Mouse (Mus musculus): ENCODE results near the gene Iqsec1. TPM values are rescaled to one million over a fixed set of nuclear protein-coding genes. Genes with fewer than 3 reads are reported as not detected.

Iqsec1 gene
- total and polyA plus RNA-seq, 3 experiments = 17.0 to 90.4 (median 83.5) TPM

DNA sequence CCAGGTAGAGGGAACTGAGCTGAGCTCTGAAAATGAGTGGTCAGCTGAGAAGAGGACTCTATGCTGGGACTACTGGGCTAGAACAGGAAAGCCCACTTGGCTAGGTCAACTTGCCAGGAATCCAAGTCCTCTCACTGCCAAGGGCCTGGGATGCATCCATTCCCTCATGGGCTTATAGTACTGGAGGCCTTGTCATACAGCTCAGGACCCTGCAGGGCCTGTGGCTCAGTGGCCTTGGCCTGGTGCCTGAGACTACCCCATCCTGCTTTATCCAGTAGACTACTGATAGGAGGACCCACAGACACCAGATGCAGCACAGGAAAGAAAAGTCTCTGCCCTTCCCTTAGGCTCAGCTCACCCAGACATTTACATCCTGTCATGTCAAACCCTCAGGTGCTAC, 190.3 kb downstream of the Iqsec1 start:
- DNase-seq (ENCODE audit: extremely low read depth) = no peak
- in situ Hi-C loops (cut with MboI; ENCODE audit: low pct_ligation_motif_present, low pct_unique_long_range_greater_than_20kb, low sequenced_read_pairs) = no loop called here

GRCm38 (mm10) chr6:90796902-90797596, 191.4 kb downstream of the Iqsec1 start:
- DNase-seq (ENCODE audit: extremely low read depth) = no peak
- peaks cover 2% of the 10 kb centered on the region for H3K9me3 ChIP-seq (replicated peaks; ENCODE audit: low read length)
- in situ Hi-C loops (cut with MboI; ENCODE audit: low pct_ligation_motif_present, low pct_unique_long_range_greater_than_20kb, low sequenced_read_pairs) (no loop called here), dilution Hi-C loops (cut with MboI; ENCODE audit: extremely low pct_ligation_motif_present, extremely low pct_unique_long_range_greater_than_20kb, low sequenced_read_pairs) (no loop called here)
- no peak overlapping the region for H3K4me2 ChIP-seq (ENCODE audit: insufficient read depth, low read depth, poor library complexity, severe bottlenecking)
- TF ChIP-seq SMC3 (IDR thresholded peaks at IDR 0.05; ENCODE audit: low read depth, low read length) = peak; percentile 31; the same call in 1 of the 2 replicates
- TF ChIP-seq CTCF (conservative IDR thresholded peaks at IDR 0.05 in 1 of 2, IDR thresholded peaks at IDR 0.05 in 1 of 2; ENCODE audit: low read depth in 2 of 2, low read length in 2 of 2) = peak in 1 of 2 experiments; percentile 57; a peak in 2 of 4 replicates
- no peak for TF ChIP-seq SIN3A (IDR thresholded peaks at IDR 0.05; ENCODE audit: low read length)
- peak; percentile 53 for TF ChIP-seq RAD21 (IDR thresholded peaks at IDR 0.05; ENCODE audit: low read depth, low read length)
- H3K79me2 ChIP-seq (replicated peaks; ENCODE audit: control insufficient read depth, extremely low read depth, insufficient read depth, poor library complexity, severe bottlenecking) = no peaks in the 10 kb centered on the region
- peaks cover 0 to 10% of the 10 kb centered on the region in 2 experiments; a peak in 1 of 4 replicates for H3K4me1 ChIP-seq (ENCODE audit: control insufficient read depth in 1 of 2, insufficient read depth in 2 of 2)
- no peak overlapping the region for H3K9ac ChIP-seq (ENCODE audit: insufficient read depth, low read depth)
- H3K27ac ChIP-seq (ENCODE audit: insufficient read depth, low read depth) = no peak overlapping the region
- H3K4me3 ChIP-seq (replicated peaks in 1 of 3; ENCODE audit: low read depth in 2 of 3, low read length in 2 of 3, poor library complexity in 1 of 3) = no peak overlapping the region
- H3K36me3 ChIP-seq (replicated peaks in 1 of 2; ENCODE audit: control insufficient read depth in 1 of 2, insufficient read depth in 1 of 2, low read length in 1 of 2) = no peaks in the 10 kb centered on the region
- no peaks in the 10 kb centered on the region for H3K27me3 ChIP-seq (replicated peaks)

More for the DNA sequence above, 190.3 kb downstream of the Iqsec1 start:
- Histone ChIP-seq H3K36me3 (replicated peaks in 1 of 2; ENCODE audit: control insufficient read depth in 1 of 2, insufficient read depth in 1 of 2, low read length in 1 of 2) (no peaks in the 10 kb centered on the region), H3K4me3 (replicated peaks in 1 of 3; ENCODE audit: low read depth in 2 of 3, low read length in 2 of 3, poor library complexity in 1 of 3) (no peak overlapping the region), H3K4me1 (ENCODE audit: control insufficient read depth in 1 of 2, insufficient read depth in 2 of 2) (peaks cover 0 to 10% of the 10 kb centered on the region in 2 experiments; a peak in 1 of 4 replicates), H3K79me2 (replicated peaks; ENCODE audit: control insufficient read depth, extremely low read depth, insufficient read depth, poor library complexity, severe bottlenecking) (no peaks in the 10 kb centered on the region), H3K27me3 (replicated peaks) (no peaks in the 10 kb centered on the region), H3K27ac (ENCODE audit: insufficient read depth, low read depth) (no peak overlapping the region), H3K9ac (ENCODE audit: insufficient read depth, low read depth) (no peak overlapping the region), H3K9me3 (replicated peaks; ENCODE audit: low read length) (peaks cover 2% of the 10 kb centered on the region), H3K4me2 (ENCODE audit: insufficient read depth, low read depth, poor library complexity, severe bottlenecking) (no peak overlapping the region)
- no peak for TF ChIP-seq ZNF384 (IDR thresholded peaks at IDR 0.05; ENCODE audit: low read depth, low read length)
- no peak for TF ChIP-seq SMC3 (IDR thresholded peaks at IDR 0.05; ENCODE audit: low read depth, low read length)
- TF ChIP-seq PAX5 (IDR thresholded peaks at IDR 0.05; ENCODE audit: low read length) = no peak
- no peak for TF ChIP-seq HCFC1 (IDR thresholded peaks at IDR 0.05; ENCODE audit: low read depth, low read length)
- no peak for TF ChIP-seq ZMIZ1 (IDR thresholded peaks at IDR 0.05; ENCODE audit: low read depth, low read length)
- TF ChIP-seq MYC (IDR thresholded peaks at IDR 0.05; ENCODE audit: low read depth, low read length) = no peak
- TF ChIP-seq CTCF (conservative IDR thresholded peaks at IDR 0.05 in 1 of 2, IDR thresholded peaks at IDR 0.05 in 1 of 2; ENCODE audit: low read depth in 2 of 2, low read length in 2 of 2) = no peak
- no peak for TF ChIP-seq ELF1 (IDR thresholded peaks at IDR 0.05; ENCODE audit: low read depth, low read length)
- no peak for TF ChIP-seq GABPA (IDR thresholded peaks at IDR 0.05; ENCODE audit: insufficient replicate concordance, low read depth, low read length)
- no peak for TF ChIP-seq E2F4 (IDR thresholded peaks at IDR 0.05; ENCODE audit: insufficient replicate concordance, low read depth, low read length)
- TF ChIP-seq IRF4 (IDR thresholded peaks at IDR 0.05; ENCODE audit: low read depth, low read length) = no peak
- no peak for TF ChIP-seq CHD2 (IDR thresholded peaks at IDR 0.05; ENCODE audit: low read length)
- TF ChIP-seq ZC3H11A (IDR thresholded peaks at IDR 0.05; ENCODE audit: low read depth, low read length) = no peak
- TF ChIP-seq USF1 (IDR thresholded peaks at IDR 0.05; ENCODE audit: low read depth, low read length) = no peak
- TF ChIP-seq ETS1 (conservative IDR thresholded peaks at IDR 0.05; ENCODE audit: low read depth, low read length) = no peak
- no peak for TF ChIP-seq POLR2AphosphoS2 (IDR thresholded peaks at IDR 0.05; ENCODE audit: low read depth, low read length)
- TF ChIP-seq POLR2A (IDR thresholded peaks at IDR 0.05; ENCODE audit: low read depth, low read length) = no peak
- dilution Hi-C loops (cut with MboI; ENCODE audit: extremely low pct_ligation_motif_present, extremely low pct_unique_long_range_greater_than_20kb, low sequenced_read_pairs) = no loop called here
